Mouse (Mus musculus) B cell, adult 2 months (primary cell): ENCODE data around the gene Dhh.

Experiments
- DNase-seq, 2 experiments: peaks; one replicate each; pipeline ENCODE4 v3.0.0; 2022

Dhh gene

DNA sequence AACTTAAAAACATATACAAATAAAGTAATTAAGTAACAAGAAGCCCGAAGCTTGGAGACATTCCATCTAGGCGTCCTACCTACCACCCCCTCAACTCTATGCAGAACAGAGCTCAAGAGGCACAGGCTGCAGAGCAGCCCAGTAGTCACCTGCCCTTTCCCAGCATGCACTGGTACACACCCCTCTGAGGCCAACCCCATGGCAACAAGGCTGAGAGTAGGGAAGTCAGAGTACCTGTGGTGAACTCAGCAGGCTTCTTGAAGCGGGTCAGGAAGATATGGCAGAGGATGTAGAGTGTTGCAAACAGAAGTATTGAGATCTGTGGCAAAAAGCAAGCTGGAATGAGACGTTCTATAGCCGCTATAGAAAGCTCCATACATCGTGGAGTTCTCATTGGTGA lies 16.6 kb upstream of the Dhh start:
- DNase-seq, result no peak

DNA sequence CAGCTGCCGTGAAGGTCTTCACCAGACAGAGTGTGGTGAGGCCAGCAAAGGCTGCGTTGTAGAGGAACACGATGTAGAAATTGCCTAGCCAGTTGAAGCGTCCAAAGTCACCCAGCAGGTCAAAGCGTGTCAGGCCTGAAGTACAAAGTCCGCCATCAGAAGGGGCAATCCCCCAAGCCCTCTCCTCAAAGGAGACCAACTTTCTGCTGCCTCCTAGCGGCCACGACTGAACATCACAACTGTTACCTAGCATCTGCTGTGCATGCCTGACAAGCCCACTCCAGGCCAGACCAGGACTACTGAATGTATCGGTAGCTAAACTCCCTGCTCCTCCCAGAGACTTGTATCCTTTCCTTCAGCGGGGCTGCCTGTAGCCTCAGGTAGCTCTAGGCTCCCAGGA lies 6.4 kb upstream of the Dhh start:
- DNase-seq, result peak; percentile 56 to 59

DNA sequence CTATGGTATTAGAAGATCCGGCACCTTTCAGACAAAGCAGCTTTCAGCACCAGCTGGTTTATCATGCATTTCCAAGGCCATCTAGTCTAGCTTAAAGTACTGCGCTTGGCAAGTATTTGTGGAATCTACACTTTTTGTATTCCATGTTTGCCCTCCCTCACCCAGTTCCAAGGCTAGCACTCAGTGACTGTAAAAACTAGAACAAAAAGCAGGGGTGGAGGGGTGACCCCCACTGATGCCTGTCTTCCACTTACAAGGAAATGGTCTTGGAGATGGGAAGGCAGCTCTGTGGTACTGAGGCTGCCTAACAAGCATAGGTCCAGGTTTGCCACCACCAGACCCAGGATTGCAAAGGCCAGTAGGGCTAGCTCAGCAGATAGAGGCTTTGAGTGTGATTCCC lies 4.3 kb upstream of the Dhh start:
- DNase-seq, result no peak

DNA sequence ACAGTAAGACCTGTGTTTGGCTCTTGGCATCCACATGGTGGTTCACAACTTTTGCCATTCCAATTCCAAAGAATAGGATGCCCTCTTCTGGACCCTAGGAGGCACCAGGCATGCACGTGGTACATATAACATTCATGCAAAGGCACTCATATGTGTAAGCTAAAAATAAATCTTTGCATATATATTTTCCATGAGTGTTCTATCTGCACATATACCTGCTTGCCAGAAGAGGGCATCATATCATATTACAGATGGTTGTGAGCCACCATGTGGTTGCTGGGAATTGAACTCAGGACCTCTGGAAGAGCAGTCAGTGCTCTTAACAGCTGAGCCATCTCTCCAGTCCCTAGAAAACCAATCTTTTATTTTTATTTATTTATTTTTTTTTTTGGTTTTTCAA lies 3.2 kb upstream of the Dhh start:
- DNase-seq, result no peak

DNA sequence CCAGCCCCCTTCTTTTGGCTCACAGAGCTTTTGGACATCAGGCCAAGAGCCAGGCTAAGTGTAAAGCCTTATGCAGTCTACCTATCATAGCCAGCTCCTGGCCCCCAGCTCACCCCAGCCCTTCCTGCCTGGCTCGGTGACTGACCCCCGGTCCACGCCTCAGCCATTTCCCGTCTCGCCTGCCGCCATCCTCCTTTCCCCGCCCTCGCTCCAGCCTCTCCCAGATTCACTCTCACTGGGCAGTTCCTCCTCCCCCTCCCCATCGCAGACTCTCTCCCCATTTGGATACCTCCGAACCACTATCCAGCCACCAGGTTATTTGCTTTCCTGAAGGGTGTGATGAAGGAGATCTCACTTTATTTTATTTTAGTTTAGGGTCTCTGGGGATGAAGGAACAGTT lies 845 bp downstream of the Dhh start:
- DNase-seq, result no peak

DNA sequence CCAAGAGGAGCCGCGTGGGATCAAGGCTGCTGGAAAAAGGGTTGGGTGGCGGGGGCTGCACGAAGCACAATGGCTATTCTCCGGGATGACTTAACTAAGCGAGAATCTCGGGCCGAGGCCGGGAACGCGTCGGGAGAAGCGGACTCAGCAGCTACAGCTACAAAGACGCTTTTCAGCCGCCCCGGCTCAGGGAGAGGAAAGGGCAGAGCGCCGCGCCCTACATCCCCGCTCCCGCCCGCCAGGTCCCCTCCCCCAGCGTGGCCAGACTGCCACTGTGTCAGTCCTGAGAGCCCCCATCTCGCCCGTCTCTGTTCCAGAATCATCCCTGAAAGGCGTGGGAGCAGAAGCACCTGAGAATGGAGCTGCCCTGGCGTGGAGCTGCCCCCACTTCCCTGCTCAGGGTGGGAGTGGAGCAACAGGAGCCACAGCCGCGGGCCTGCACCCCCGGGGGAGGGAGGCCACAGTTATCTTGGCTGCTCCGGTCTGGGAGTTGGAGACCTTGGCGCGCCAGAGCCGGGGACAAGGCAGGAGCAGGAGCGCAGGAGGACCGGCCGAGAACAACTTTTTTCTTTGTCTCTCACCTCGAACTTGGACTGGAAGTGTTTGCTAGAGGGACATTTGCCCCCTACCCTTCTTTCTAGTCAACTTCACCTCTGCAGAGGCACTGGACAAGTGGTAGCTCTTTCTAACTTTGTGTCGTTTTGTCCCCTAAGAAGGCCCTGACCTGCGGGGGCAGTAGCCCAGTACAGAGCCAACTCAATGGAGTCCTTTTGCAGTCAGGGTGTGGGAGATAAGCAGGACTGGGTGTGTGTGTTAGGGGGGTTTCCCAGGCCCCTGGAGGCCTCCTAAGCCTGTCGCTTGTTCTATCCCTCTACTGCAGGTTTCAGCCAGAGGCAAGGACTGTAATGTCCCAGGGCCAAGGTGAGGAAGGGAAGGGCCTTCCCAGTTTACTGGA lies 2.4 kb downstream of the Dhh start:
- peak; percentile 10 to 20 for DNase-seq

DNA sequence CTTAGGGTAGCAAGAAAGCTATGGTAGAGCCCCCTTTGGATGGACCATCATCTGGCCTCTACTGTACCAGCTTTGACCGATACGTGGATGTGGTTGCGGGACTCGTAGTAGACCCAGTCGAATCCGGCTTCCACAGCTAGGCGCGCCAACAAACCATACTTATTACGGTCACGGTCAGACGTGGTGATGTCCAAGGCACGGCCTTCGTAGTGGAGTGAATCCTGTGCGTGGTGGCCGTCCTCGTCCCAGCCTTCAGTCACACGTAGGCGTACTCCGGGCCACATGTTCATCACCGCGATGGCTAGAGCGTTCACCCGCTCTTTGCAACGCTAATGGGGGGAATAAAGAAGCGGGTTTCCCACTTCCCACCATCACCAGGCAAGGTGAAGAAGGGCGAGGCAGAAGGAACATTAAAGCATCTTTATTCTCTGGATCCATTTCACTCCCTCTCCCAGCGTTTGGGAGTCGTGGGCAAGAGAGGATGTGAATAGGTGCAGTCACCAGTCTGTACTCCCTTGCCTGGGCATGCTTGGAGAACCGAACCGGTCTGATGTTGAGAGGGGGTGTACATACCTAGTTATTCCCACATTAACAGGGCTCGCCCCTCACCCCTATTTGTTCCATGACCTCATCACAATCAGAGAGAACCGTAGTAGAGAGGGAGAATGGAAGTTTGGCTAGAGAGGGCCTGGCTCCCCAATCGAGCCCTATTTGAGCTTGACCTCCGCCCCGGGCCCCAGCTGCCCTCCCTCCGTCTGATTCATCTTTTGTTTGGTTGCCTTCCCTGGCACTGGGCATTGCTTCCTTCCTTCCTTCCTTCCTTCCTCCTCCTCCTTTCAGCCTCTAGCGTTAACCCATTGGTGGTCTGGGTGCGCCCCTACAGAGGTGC lies 3.4 kb downstream of the Dhh start:
- DNase-seq, result peak; percentile 21 to 31

DNA sequence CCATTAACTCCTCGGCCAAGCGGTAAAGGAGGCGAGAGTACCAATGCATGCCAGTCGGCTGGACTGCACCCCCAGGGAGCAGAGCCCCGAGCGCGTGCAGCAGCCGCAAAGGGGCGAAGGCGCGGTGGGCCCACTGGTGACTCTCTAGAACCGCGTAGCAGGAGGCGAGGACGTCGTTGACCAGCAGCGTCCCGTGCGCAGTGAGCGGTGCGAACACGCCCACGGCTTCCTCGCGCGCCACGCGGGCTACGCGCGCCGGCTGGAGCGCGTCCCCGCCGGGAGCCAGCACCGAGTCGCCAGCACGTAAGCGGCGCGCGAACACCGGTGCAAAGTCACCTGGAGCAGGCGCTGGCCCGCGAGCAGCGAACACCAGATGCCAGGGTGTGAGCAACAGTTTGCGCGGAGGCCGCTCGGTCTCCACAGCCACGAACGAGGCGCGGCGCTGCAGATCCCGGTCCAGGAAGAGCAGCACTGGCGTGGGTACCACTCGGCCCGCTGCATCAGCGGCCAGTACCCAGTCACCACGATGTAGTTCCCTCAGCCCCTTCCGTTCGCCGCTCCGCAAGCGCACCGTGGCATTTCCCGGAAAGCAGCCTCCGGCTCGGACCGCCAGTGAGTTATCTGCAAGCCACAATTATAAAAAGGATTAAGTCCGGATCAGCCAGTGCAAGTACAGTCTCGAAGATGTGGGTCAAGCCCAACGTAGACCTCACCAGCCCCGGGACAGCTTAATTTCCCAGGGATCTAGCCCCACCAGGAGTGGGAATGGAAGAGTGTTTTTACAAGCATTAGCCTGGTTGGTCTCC lies 4.2 kb downstream of the Dhh start, which contains the start of gene Rhebl1:
Rhebl1 (minus strand) TSS at position 601 of the 806 bp plus-strand sequence.
- peak; percentile 38 to 46 for DNase-seq

DNA sequence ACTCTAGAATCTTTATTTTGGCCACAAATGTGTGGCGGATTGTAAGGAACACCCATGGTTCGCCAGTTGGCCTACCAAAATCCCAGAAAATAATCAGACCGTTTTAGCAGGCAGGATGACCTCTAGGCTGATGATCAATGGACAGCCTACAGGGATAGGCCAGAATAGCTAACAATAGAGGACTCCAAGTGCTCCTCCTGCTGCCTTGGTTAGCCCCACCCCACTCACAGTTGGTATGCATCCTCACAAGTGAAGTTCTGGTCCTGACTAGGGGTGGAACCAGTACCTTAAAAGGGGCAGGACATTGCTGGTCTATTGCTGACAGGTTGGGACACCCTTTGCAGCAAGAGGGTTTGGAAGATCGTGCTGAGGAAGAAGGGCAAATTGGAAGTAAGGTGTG lies 5.3 kb downstream of the Dhh start:
- no peak for DNase-seq

DNA sequence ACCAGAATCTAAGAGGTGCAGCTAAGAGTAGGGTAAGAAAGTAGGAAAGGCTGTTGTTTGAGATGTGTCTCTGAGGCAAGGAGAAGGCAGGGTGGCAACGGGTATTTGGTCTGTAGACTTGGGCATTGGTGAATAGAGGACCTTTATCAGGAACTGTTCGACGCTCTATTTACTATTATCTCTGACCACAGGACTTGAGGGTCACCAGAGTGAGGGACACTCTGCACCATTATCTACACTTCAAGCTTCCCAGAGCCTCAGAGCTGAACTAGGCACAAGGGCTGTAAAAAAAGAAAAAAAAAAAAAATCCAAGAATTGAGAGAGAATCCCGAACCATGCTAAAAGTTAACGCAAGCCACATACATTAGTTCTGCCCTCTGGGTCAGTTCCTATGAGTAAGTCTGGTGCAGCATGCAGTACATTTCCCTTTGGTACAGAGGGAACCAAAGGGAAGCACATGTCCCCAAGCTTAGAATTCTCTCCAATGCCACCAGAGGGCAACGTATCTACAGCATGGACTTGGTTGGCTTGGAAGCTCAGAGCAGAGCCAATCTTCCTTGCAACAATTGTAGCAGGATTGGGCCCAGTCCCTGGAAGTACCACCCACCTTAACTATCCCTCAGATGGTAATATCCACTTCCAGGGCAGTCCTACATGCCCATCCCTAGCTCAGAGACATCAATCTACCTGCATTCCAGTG lies 6.3 kb downstream of the Dhh start:
- peak; percentile 50 to 59 for DNase-seq

DNA sequence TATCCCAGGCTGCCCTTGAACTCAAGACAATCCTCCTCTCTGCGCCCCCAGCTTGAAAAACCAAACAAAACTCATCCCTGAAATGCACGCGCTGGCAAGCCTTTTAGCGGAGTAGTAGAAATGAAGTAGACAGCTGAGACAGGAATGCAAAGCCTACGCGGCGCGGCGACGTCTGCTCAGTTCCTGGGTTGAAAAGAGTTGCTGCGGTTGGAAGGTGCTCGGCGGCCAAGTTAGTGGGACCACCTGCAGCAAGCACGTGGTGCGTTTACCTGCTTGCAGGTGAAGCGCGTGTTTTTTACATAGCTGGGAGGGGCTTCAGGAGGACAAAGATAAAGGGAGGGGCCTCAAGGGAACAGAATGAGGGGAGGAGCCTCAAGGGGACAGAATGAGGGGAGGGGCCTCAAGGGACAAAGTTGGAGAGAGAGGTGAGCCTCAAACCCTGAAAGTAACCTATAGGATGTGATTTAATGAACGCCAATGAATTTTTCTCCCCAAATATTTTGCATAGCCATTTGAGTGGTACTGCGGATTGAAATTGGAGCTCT lies 7.1 kb downstream of the Dhh start:
- DNase-seq, result no peak

DNA sequence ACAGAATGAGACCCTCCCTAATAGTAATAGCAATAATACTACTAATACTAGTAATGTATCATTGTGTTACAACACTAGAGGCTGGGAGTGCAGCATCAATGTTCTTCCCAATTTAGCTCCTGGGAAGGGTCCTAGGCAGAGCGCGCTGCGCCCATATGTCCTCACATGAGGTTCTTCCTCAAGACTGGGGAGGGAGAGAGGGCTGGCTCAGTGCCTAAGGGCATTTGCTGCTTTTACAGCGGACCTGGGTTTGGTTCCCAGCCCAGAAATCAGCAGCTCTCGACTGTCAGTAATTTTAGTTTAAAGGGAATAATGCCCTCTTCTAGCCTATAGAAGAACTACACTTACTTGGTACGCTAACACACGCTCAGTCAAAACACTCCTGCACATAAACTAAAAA lies 10.8 kb downstream of the Dhh start:
- DNase-seq, result no peak

DNA sequence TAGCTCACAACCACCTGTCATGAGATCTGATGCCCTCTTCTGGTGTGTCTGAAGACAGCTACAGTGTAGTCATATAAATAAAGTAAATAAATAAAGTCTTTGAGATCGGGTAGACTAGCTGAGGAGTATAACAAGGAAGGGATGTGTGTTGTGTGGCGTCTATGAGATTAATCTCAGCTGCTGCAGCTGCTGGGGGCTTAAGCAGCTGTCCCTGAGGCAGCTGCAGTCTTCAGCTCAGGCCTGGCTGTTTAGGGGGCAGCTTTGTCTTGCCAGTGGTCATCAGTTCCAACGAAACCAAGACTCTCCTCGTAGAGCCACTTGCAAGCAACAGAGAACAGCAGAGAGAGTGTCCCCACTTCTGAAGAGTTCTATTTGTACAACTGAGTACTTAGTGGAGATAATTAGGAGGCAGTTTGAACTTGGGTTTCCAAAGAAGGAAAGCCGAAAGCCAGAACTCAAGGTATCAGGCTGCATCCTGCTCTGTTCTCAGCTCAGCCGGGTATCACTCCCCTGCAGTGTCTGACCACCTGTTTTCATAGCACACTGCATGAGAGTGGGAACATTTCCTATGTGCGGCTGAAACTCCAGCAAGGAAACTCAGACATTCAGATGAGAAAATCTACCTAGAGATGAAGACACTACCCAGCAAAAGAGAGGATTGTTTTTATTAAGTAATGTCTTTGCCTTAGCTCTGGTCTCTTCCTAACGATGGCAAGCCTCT lies 11.5 kb downstream of the Dhh start:
- no peak for DNase-seq

DNA sequence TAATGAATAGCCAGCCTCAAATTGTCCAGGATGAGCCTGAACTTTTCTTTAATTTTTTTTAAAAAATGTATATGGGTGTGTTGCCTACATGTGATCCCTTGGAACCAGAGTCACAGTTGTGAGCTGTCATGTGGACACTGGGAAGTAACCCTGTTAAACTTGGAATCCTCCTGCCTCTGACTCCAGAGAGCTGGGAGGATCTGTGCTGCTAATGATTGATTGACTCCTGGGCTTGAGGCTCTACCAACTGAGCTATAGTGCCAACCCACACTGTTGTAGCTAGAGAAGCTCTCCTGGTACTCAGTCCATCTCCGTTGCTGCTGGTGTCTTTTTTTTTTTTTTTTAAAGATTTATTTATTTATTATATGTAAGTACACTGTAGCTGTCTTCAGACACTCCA lies 14.2 kb downstream of the Dhh start:
- DNase-seq, result no peak

DNA sequence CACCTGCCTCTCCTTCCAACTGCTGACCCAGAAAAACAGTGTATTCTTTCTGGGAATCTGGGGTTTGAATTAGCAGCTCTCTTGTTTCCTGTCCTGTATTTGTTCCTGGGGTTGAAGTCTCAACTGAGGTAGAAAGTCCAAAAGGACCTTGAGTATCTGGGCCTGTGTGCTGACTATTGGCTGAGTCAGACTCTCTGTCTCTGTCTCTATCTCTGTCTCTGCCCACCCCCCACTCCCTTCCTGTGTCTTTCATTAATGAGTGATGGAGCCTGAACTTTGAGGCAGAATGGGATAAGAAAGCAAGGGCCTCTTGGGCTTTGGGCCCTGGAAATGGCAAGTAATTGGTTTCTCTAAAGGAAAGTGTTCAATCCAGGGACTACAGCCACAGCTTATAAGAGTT lies 14.7 kb downstream of the Dhh start:
- no peak for DNase-seq

DNA sequence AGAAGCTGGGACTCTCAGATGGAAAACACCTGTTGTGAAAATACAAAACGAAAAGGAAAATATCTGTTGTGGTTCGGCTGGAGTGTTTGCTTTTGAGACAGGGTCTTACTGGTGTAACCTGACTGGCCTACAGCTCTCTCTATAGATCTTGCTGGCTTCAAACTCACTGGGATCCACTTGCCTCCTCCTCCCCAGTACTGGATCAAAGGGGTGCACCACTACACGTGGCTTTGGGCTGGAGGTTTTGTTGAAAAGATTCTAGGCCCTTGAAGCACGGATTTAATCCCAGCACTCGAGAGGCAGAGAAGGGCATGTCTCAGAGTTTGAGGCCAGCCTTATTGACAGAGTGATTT lies 16.7 kb downstream of the Dhh start:
- no peak for DNase-seq

DNA sequence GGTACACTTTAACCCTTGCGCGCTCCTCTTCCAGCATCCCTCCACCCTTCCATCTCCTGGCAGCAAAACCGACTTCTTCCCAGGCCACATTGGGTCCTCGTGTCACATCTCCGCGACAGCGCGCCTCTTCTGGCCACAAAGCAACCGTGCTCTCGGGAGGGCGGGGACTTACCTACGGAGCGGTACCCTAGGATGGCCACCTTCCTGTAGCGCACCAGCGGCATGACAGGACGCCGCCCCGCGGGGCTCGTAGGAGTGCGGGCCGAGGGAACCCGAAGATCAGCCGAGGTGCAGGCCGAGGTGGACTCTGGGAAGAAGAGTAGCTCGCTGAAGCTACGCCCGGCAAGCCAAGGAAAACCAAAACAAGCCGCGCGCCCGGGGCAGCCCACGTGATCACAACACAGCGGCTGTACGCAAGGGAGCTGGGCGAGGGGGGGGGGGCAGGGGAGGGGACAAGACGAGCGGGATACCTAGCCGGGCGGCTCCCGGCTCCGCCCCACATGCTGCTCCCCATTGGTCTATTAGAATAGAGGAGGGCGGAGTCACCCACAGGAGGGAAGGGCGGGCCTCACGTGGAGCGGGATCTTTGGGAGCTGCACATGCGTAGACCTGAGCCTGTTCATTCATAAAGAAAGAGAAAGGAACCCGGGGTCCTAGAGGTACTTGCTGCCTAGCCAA lies 17.2 kb downstream of the Dhh start:
- peak; percentile 91 to 92 for DNase-seq

DNA sequence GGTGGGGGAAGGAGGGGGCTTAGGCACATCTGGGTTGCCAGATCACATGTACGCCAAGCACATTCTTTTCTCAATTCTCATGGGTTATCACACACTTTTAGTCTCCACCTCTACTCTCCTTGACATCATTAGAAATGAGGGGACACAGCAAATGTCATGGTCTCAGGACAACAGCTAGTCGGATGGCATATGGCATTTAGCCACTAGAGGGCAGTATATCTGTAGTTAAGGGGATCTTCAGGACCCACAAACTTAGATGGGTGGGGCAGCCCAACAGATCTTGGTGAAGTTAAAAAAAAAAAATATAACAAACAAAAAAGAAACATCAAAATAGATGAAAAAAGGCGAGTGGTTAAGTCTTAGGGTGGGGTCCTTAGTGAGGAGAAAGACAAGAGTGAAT lies 21.0 kb downstream of the Dhh start:
- DNase-seq, result peak; percentile 77 to 82

DNA sequence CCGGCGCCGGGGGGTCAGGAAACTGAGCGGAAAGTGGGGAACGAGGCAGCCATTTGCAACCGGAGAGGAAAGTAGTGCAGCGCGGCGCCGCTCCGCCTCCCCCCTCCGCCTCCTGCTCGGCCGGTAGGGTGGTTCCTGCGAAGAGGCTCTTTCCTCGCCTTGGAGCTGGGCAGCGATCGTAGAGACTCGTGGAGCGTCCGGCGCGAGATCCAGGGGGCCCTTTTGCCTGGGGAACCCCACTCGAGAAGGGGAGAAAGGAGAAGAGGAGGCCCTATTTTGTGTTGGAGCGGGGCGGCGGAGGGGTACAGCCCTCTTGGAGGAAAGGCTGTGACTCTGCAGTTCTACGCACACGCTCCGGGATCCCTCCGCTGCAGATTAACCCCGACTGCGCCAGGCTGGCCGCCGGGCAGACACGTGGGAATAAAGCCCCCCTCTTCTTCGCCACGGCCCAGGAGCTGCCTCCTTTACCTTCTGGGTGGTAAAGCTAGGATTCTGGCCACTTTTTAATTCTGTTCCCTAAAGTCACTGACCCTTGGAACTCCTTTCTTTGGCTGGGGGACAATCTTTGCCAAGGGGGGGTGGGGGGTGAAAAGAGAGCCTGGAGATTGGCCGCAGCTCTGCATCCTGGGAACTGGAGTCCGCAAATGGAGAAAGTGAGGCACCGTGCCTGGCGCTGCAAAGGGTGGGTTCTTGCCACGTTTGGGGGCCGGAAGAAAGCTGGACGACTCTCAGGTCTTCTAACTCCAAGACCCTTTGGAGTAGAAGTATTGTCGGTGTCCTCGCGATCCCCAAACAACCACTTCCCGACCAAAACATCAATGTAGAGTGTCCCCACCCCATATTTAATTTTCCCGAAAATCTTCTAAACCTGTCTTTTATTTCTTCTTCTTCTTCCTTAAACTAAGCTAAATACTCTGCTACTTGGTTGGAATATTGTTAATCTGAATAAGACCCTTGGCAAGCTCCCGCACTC lies 26.1 kb downstream of the Dhh start:
- peak; percentile 93 to 94 for DNase-seq
